Comparison of ENCODE assay signal across 8 mouse cellular contexts in genomic region chr1:136683561-136684131, GRCm38 (mm10). TPM values are rescaled to one million over a fixed set of nuclear protein-coding genes. Genes with fewer than 3 reads are reported as not detected.
DNase-seq lines count a peak whose midpoint lies in the region; TF ChIP-seq lines count a peak whose summit lies in the region.

No protein-coding gene starts in this region.

- TF ChIP-seq CTCF in kidney, adult 2 months (conservative IDR thresholded peaks at IDR 0.05; ENCODE audit: insufficient read depth, insufficient read length, low read depth, low read length): no peak

- H3K4me1 ChIP-seq in kidney, adult 2 months (ENCODE audit: control insufficient read depth, insufficient read depth, low read length): no peaks in the 10 kb centered on the region; the same call in 1 of the 2 replicates
- peaks cover 18 to 23% of the 10 kb centered on the region in 2 experiments for H3K4me1 ChIP-seq in ES-E14 (ENCODE audit: control insufficient read depth in 2 of 2, insufficient read depth in 2 of 2, low read length in 2 of 2, poor library complexity in 1 of 2)

- H3K4me3 ChIP-seq in kidney, adult 2 months (ENCODE audit: insufficient read depth, low read depth, low read length): no peak overlapping the region
- peak overlapping the region; percentile 34 to 47; a peak in 2 of 4 replicates for H3K4me3 ChIP-seq in ES-E14 (ENCODE audit: insufficient read depth in 1 of 2, low read depth in 1 of 2, low read length in 2 of 2, poor library complexity in 1 of 2, severe bottlenecking in 1 of 2)

- H3K36me3 ChIP-seq in kidney, adult 2 months (ENCODE audit: control insufficient read depth, insufficient read depth, low read length): no peaks in the 10 kb centered on the region
- no peaks in the 10 kb centered on the region for H3K36me3 ChIP-seq in ES-E14 (ENCODE audit: control insufficient read depth, insufficient read depth, low read length, poor library complexity, severe bottlenecking)

- peak; percentile 35 for DNase-seq in kidney, adult 2 months
- no peak for DNase-seq in kidney, adult 18-20 months
- DNase-seq in ES-E14 (ENCODE audit: low read depth, low spot score): no peak
- DNase-seq in heart, adult 9 months (ENCODE audit: low spot score in 2 of 2): peak; percentile 74 to 76
- peak; percentile 68 for DNase-seq in lung, postnatal 36 days
- DNase-seq in layer of hippocampus, adult 8-10 months (ENCODE audit: low spot score in 2 of 2): no peak
- DNase-seq in layer of hippocampus, postnatal 25 days (ENCODE audit: extremely low spot score in 1 of 2, low spot score in 1 of 2): no peak
- no peak for DNase-seq in frontal cortex, postnatal 25 days (ENCODE audit: low spot score in 2 of 2)

- peak overlapping the region; percentile 46; the same call in 1 of the 2 replicates for H3K9ac ChIP-seq in ES-E14 (ENCODE audit: insufficient read depth, low read depth, low read length, poor library complexity, severe bottlenecking)

- no peaks in the 10 kb centered on the region for H3K9me3 ChIP-seq in ES-E14 (ENCODE audit: control insufficient read depth, insufficient read depth, low read depth, low read length)

- no peak for TF ChIP-seq POLR2A in kidney, adult 2 months (IDR thresholded peaks at IDR 0.05; ENCODE audit: low read depth, low read length)

- in situ Hi-C loops in ES-E14 (cut with MboI; ENCODE audit: low sequenced_read_pairs in 2 of 2, unreplicated experiment in 2 of 2): no loop called here

- no peaks in the 10 kb centered on the region for H3K27me3 ChIP-seq in kidney, adult 2 months (replicated peaks; ENCODE audit: control insufficient read depth, insufficient read depth, low read length)

- WGBS in kidney, adult 2 months: 60% methylated on average over 10 of the region's 10 CpGs

- peak overlapping the region; percentile 30; the same call in 1 of the 2 replicates for H3K27ac ChIP-seq in kidney, adult 2 months (ENCODE audit: insufficient read depth, low read depth, low read length)
- H3K27ac ChIP-seq in ES-E14 (ENCODE audit: insufficient read depth, low read depth, low read length, poor library complexity, severe bottlenecking): peak overlapping the region; percentile 70

TF ChIP-seq in ES-E14, 5 proteins besides CTCF, POLR2A, EP300 and RAD21:
- TF ChIP-seq ZC3H11A (IDR thresholded peaks at IDR 0.05; ENCODE audit: borderline replicate concordance, low read depth, low read length): no peak
- TF ChIP-seq HCFC1 (IDR thresholded peaks at IDR 0.05; ENCODE audit: borderline replicate concordance, insufficient read depth, low read length): no peak
- TF ChIP-seq MAFK (IDR thresholded peaks at IDR 0.05; ENCODE audit: insufficient read depth, low read depth, low read length): no peak
- no peak for TF ChIP-seq ZNF384 (IDR thresholded peaks at IDR 0.05; ENCODE audit: low read depth, low read length)
- no peak for TF ChIP-seq CHD2 (IDR thresholded peaks at IDR 0.05; ENCODE audit: low read depth, low read length)

RNA-seq across cellular contexts. Expression of gene Zfp281, which starts 58.9 kb away (rescaled TPM):
- 1.8 and 2.3 TPM in 2 replicates for polyA plus RNA-seq in kidney, adult 2 months (2012; rRNA removed)
- total RNA-seq in ES-E14 (2012; rRNA removed): 65.0 and 65.5 TPM in 2 replicates
- total RNA-seq in layer of hippocampus, adult 8-10 months (2022): 10 to 100 TPM; 34.4 to 37.8 (median 34.9) TPM
- 10 to 100 TPM; 34.3 to 36.5 TPM for total RNA-seq in layer of hippocampus, postnatal 25 days (2021)

Comparison
In these comparisons a context has a peak if more than half of its experiments do, and no peak if none do; other contexts are left out.
1. DNase-seq: peak in kidney, adult 2 months (single experiment), heart, adult 9 months (2 of 2) and lung, postnatal 36 days (single experiment); none in kidney, adult 18-20 months (single experiment), ES-E14 (single experiment), layer of hippocampus, adult 8-10 months (0 of 2), layer of hippocampus, postnatal 25 days (0 of 2) and frontal cortex, postnatal 25 days (0 of 2).